Mouse (Mus musculus) bone marrow, adult 2 months (tissue): ENCODE data around the gene Cenpm.

Source experiments
- CTCF ChIP-seq: fragments of 200-500 bp; IDR thresholded peaks from 2 replicates; pipeline ENCODE4 v1.5.1; 2011; ENCODE audit warnings: low read length, control low read depth; ENCODE audit not compliant: control insufficient read depth, insufficient read depth
- POLR2A ChIP-seq: fragments of 200-500 bp; IDR thresholded peaks from 2 replicates; pipeline ENCODE4 v1.6.1; 2011; ENCODE audit warnings: low read depth, mild to moderate bottlenecking, control low read depth, low read length, borderline replicate concordance; ENCODE audit not compliant: control insufficient read depth

- TF ChIP-seq CTCF (no peak), POLR2A (no peak)
These were observed 39.7 kb downstream of the Cenpm start for GRCm38 (mm10) chr15:82204680-82205371.
